In genomic region chr7:84612445-84612844, GRCm38 (mm10) we compare ENCODE assay signal across 13 mouse cellular contexts.
"Had no signal": no experiment of that assay in that cellular context is flagged by ENCODE, and none has a peak within 500 bp of the region (broad histone marks: within the 10 kb centered on the region; RNA-seq: fewer than 3 reads in every experiment).

No protein-coding gene starts in this region.

- H3K4me2 ChIP-seq: limb, embryonic 15.5 days; midbrain, embryonic 15.5 days; neural tube, embryonic 12.5 days had no signal

- H3K9ac ChIP-seq: limb, embryonic 15.5 days; liver, embryonic 14.5 days; midbrain, embryonic 15.5 days; neural tube, embryonic 12.5 days had no signal

- H3K9me3 ChIP-seq: limb, embryonic 15.5 days; midbrain, embryonic 15.5 days; neural tube, embryonic 12.5 days had no signal

- ATAC-seq: midbrain, embryonic 15.5 days had no signal

- H3K27me3 ChIP-seq: limb, embryonic 15.5 days; midbrain, embryonic 15.5 days; neural tube, embryonic 12.5 days had no signal

- DNase-seq: kidney, adult 9 months; kidney, postnatal 36 days; layer of hippocampus, adult 9-11 months; layer of hippocampus, postnatal 36 days; lung, adult 18-20 months; thymus, adult 18-20 months; thymus, postnatal 14 days had no signal

- H3K27ac ChIP-seq: kidney, postnatal 0 days; limb, embryonic 15.5 days; liver, embryonic 14.5 days; midbrain, embryonic 15.5 days; neural tube, embryonic 12.5 days; stomach, postnatal 0 days had no signal

- H3K4me1 ChIP-seq: limb, embryonic 15.5 days; midbrain, embryonic 15.5 days; neural tube, embryonic 12.5 days had no signal

- H3K4me3 ChIP-seq: limb, embryonic 15.5 days; midbrain, embryonic 15.5 days; neural tube, embryonic 12.5 days had no signal

- H3K36me3 ChIP-seq: midbrain, embryonic 15.5 days had no signal
